ENCODE assay signal across 9 mouse cellular contexts in genomic region chr2:50304824-50305577, GRCm38 (mm10). TPM values are rescaled to one million over a fixed set of nuclear protein-coding genes. Genes with fewer than 3 reads are reported as not detected.
DNase-seq lines count a peak whose midpoint lies in the region; ATAC-seq lines count a peak whose summit lies in the region.
"Had no signal": no experiment of that assay in that cellular context is flagged by ENCODE, and none has a peak within 500 bp of the region (broad histone marks: within the 10 kb centered on the region; RNA-seq: fewer than 3 reads in every experiment).

No protein-coding gene starts in this region.

- H3K36me3 ChIP-seq in embryonic facial prominence, embryonic 11.5 days (replicated peaks; ENCODE audit: control insufficient read depth, insufficient read depth, low read depth, low read length) = no peaks in the 10 kb centered on the region
- H3K36me3 ChIP-seq in embryonic facial prominence, embryonic 10.5 days (replicated peaks) = no peaks in the 10 kb centered on the region

- no peak overlapping the region for H3K4me3 ChIP-seq in embryonic facial prominence, embryonic 11.5 days (ENCODE audit: low read depth, low read length)
- no peak overlapping the region for H3K4me3 ChIP-seq in embryonic facial prominence, embryonic 10.5 days

- H3K27ac ChIP-seq in embryonic facial prominence, embryonic 11.5 days (replicated peaks; ENCODE audit: low read depth, low read length) = no peak overlapping the region
- no peak overlapping the region for H3K27ac ChIP-seq in embryonic facial prominence, embryonic 10.5 days (replicated peaks)

- H3K4me2 ChIP-seq in embryonic facial prominence, embryonic 11.5 days (ENCODE audit: low read depth, low read length) = no peak overlapping the region

- DNase-seq in embryonic facial prominence, embryonic 11.5 days (ENCODE audit: low spot score) = peak; percentile 39
- no peak for DNase-seq in embryonic facial prominence, embryonic 10.5 days (ENCODE audit: low spot score)
- peak; percentile 14 to 38 for DNase-seq in left cerebral cortex, postnatal 25 days (ENCODE audit: low spot score in 2 of 2)
- no peak for DNase-seq in left cerebral cortex, postnatal 10 days (ENCODE audit: extremely low spot score in 1 of 2, low spot score in 2 of 2)
- peak; percentile 30 for DNase-seq in MN1 (ENCODE audit: low spot score)
- peak; percentile 8 to 31 for DNase-seq in kidney, postnatal 4 days
- no peak for DNase-seq in frontal cortex, postnatal 10 days (ENCODE audit: low spot score in 2 of 2)
- DNase-seq in heart, adult 9 months (ENCODE audit: low spot score in 2 of 2) = no peak
- DNase-seq: cerebellum, adult 8-10 months had no signal

- ATAC-seq in embryonic facial prominence, embryonic 11.5 days (replicated peaks; ENCODE audit: insufficient number of reproducible peaks, low FRiP score, low TSS enrichment, low read depth) = no peak

- H3K9me3 ChIP-seq in embryonic facial prominence, embryonic 11.5 days (replicated peaks; ENCODE audit: control insufficient read depth, low read length) = no peaks in the 10 kb centered on the region
- no peaks in the 10 kb centered on the region for H3K9me3 ChIP-seq in embryonic facial prominence, embryonic 10.5 days

- 86% methylated on average over 1 of the region's 1 CpGs for WGBS in embryonic facial prominence, embryonic 11.5 days
- 85% methylated on average over 1 of the region's 1 CpGs for WGBS in embryonic facial prominence, embryonic 10.5 days

- no peaks in the 10 kb centered on the region for H3K4me1 ChIP-seq in embryonic facial prominence, embryonic 11.5 days (ENCODE audit: control insufficient read depth, insufficient read depth, low read length)
- peaks cover 5% of the 10 kb centered on the region; the same call in 1 of the 2 replicates for H3K4me1 ChIP-seq in embryonic facial prominence, embryonic 10.5 days

- intact Hi-C loops in left cerebral cortex, postnatal 25 days (cut with DNase I) = loop anchor here (5.0 kb wide), 1 partner anchor 1527 kb away; no protein-coding TSS in a partner anchor
- intact Hi-C loops in left cerebral cortex, postnatal 10 days (cut with DNase I) = loop anchor here (5.0 to 10.0 kb wide), 3 partner anchors 842 to 1607 kb away; partner anchors contain the start of gene Rnd3

- H3K27me3 ChIP-seq in embryonic facial prominence, embryonic 11.5 days (ENCODE audit: control insufficient read depth, insufficient read depth, low read length) = no peaks in the 10 kb centered on the region
- no peaks in the 10 kb centered on the region for H3K27me3 ChIP-seq in embryonic facial prominence, embryonic 10.5 days (replicated peaks; ENCODE audit: low read depth, poor library complexity, severe bottlenecking)

- no peak overlapping the region for H3K9ac ChIP-seq in embryonic facial prominence, embryonic 11.5 days (replicated peaks; ENCODE audit: low read length)

RNA-seq across cellular contexts. Expression of gene Mmadhc, which starts 8.4 kb away (rescaled TPM):
- polyA plus RNA-seq in embryonic facial prominence, embryonic 11.5 days (2014; fragmentation: Nextera tagmentation; extraction: Ambion mirVana) = 170 and 180 TPM in 2 replicates
- polyA plus RNA-seq in embryonic facial prominence, embryonic 10.5 days (2016; fragmentation: Nextera tagmentation; extraction: Ambion mirVana) = 161 and 164 TPM in 2 replicates
- total RNA-seq in left cerebral cortex, postnatal 25 days (2021) = 10 to 100 TPM; 55.5 to 57.5 TPM
- total RNA-seq in left cerebral cortex, postnatal 10 days (2021) = 10 to 100 TPM; 50.2 to 51.0 TPM

Comparison
In these comparisons a context has a peak if more than half of its experiments do, and no peak if none do; other contexts are left out.
1. DNase-seq: peak in embryonic facial prominence, embryonic 11.5 days (single experiment), left cerebral cortex, postnatal 25 days (2 of 2), MN1 (single experiment) and kidney, postnatal 4 days (2 of 2); none in embryonic facial prominence, embryonic 10.5 days (single experiment), left cerebral cortex, postnatal 10 days (0 of 2), frontal cortex, postnatal 10 days (0 of 2) and heart, adult 9 months (0 of 2).